28 mouse cellular contexts compared by ENCODE assay signal in the genomic region with DNA sequence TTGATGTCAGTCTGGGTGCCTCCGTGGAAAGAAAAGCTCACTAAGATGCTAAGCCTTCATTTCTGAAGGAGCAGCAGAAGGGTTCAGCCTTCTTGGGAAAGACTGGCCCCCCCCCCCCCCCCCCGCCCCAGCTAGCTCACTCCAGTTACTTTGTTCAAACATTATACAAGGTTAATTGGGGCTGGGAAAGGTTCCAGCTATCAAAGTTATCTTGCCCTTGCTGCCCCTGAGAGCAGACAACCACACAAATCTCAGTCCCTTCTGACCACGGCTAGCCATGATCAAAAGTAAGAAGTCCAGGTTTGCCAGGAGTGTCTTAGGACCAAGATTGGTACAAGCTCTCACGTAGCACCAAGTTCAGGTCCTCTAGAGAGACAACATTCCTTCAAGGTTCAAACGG. TPM values are rescaled to one million over a fixed set of nuclear protein-coding genes. Genes with fewer than 3 reads are reported as not detected.
DNase-seq lines count a peak whose midpoint lies in the region; ATAC-seq and TF ChIP-seq lines count a peak whose summit lies in the region.
"Had no signal": no experiment of that assay in that cellular context is flagged by ENCODE, and none has a peak within 500 bp of the region (broad histone marks: within the 10 kb centered on the region; RNA-seq: fewer than 3 reads in every experiment).

No protein-coding gene starts in this region.

- no peaks in the 10 kb centered on the region for H3K79me2 ChIP-seq in heart, adult 2 months (replicated peaks; ENCODE audit: control insufficient read depth, insufficient read depth, low read length)

- no peak for DNase-seq in heart, adult 2 months
- DNase-seq in heart, embryonic 10.5 days (ENCODE audit: low spot score), result no peak
- DNase-seq in kidney, adult 2 months, result peak; percentile 73
- no peak for DNase-seq in kidney, postnatal 4 days
- peak; percentile 30 for DNase-seq in kidney, postnatal 10 days
- no peak for DNase-seq in embryo, embryonic 10.5 days (ENCODE audit: low spot score)
- DNase-seq: adrenal gland, postnatal 10 days; cerebellum, adult 8-10 months; cerebellum, postnatal 25 days; gastrocnemius, postnatal 10 days; layer of hippocampus, adult 9-11 months; liver, embryonic 13.5 days; lung, adult 18-20 months; lung, postnatal 36 days; right cerebral cortex, adult 18-20 months; spleen, adult 18-20 months; thymus, postnatal 14 days had no signal

- ATAC-seq in heart, embryonic 11.5 days (replicated peaks; ENCODE audit: insufficient number of reproducible peaks, low FRiP score, low TSS enrichment), result no peak
- ATAC-seq in heart, embryonic 16.5 days (replicated peaks; ENCODE audit: extremely low read depth, insufficient read depth, low FRiP score), result no peak
- ATAC-seq: forebrain, embryonic 13.5 days; hindbrain, postnatal 0 days; intestine, embryonic 15.5 days; midbrain, embryonic 16.5 days had no signal

- no peaks in the 10 kb centered on the region for H3K9me3 ChIP-seq in heart, embryonic 11.5 days (replicated peaks; ENCODE audit: control insufficient read depth, low read length)
- H3K9me3 ChIP-seq in heart, embryonic 16.5 days (replicated peaks; ENCODE audit: control insufficient read depth, low read length), result no peaks in the 10 kb centered on the region
- no peaks in the 10 kb centered on the region for H3K9me3 ChIP-seq in heart, embryonic 10.5 days
- H3K9me3 ChIP-seq: forebrain, embryonic 13.5 days; G1E; hindbrain, embryonic 12.5 days; intestine, embryonic 15.5 days; limb, embryonic 10.5 days; limb, embryonic 15.5 days; liver, embryonic 13.5 days had no signal

- TF ChIP-seq CTCF in heart, adult 2 months (IDR thresholded peaks at IDR 0.05), result no peak
- TF ChIP-seq CTCF in kidney, adult 2 months (conservative IDR thresholded peaks at IDR 0.05; ENCODE audit: insufficient read depth, insufficient read length, low read depth, low read length), result no peak

- H3K4me1 ChIP-seq in heart, adult 2 months (ENCODE audit: control insufficient read depth, insufficient read depth, low read length), result peaks cover 5% of the 10 kb centered on the region
- 0 out of 2 replicates have a peak, but pooled peaks cover 5% of the 10 kb centered on the region for H3K4me1 ChIP-seq in heart, embryonic 11.5 days (ENCODE audit: control insufficient read depth, insufficient read depth, low read length)
- H3K4me1 ChIP-seq in heart, embryonic 16.5 days (ENCODE audit: control insufficient read depth, insufficient read depth, low read length), result peaks cover 34% of the 10 kb centered on the region
- H3K4me1 ChIP-seq in heart, embryonic 10.5 days, result peaks cover 22% of the 10 kb centered on the region
- peaks cover 11% of the 10 kb centered on the region; the same call in 1 of the 2 replicates for H3K4me1 ChIP-seq in kidney, adult 2 months (ENCODE audit: control insufficient read depth, insufficient read depth, low read length)
- H3K4me1 ChIP-seq: liver, embryonic 13.5 days had no signal

- H3K4me2 ChIP-seq in heart, embryonic 11.5 days, result no peak overlapping the region
- H3K4me2 ChIP-seq in heart, embryonic 16.5 days (ENCODE audit: low read depth, low read length), result no peak overlapping the region
- H3K4me2 ChIP-seq: forebrain, embryonic 13.5 days; hindbrain, embryonic 12.5 days; intestine, embryonic 15.5 days; limb, embryonic 15.5 days; liver, embryonic 13.5 days; midbrain, embryonic 11.5 days had no signal

- peak overlapping the region; percentile 62 for H3K27ac ChIP-seq in heart, adult 2 months
- no peak overlapping the region for H3K27ac ChIP-seq in heart, embryonic 11.5 days (ENCODE audit: low read depth, low read length)
- peak overlapping the region; percentile 96 for H3K27ac ChIP-seq in heart, embryonic 16.5 days (ENCODE audit: low read length)
- no peak overlapping the region for H3K27ac ChIP-seq in heart, embryonic 10.5 days
- H3K27ac ChIP-seq in kidney, adult 2 months (ENCODE audit: insufficient read depth, low read depth, low read length), result peak overlapping the region; percentile 84
- H3K27ac ChIP-seq: forebrain, embryonic 13.5 days; hindbrain, embryonic 12.5 days; hindbrain, postnatal 0 days; intestine, embryonic 15.5 days; limb, embryonic 10.5 days; limb, embryonic 15.5 days; liver, embryonic 13.5 days had no signal

- intact Hi-C loops in heart, adult 2 months (cut with DNase I), result no loop called here

- no peak for TF ChIP-seq POLR2A in heart, adult 2 months (IDR thresholded peaks at IDR 0.05; ENCODE audit: insufficient read depth, low read depth, low read length)
- no peak for TF ChIP-seq POLR2A in kidney, adult 2 months (IDR thresholded peaks at IDR 0.05; ENCODE audit: low read depth, low read length)

- no peaks in the 10 kb centered on the region for H3K36me3 ChIP-seq in heart, adult 2 months (ENCODE audit: control insufficient read depth, insufficient read depth, low read length)
- H3K36me3 ChIP-seq in heart, embryonic 11.5 days (ENCODE audit: control insufficient read depth, insufficient read depth, low read length), result no peaks in the 10 kb centered on the region
- H3K36me3 ChIP-seq in heart, embryonic 16.5 days (ENCODE audit: control insufficient read depth, insufficient read depth), result no peaks in the 10 kb centered on the region
- no peaks in the 10 kb centered on the region for H3K36me3 ChIP-seq in heart, embryonic 10.5 days
- no peaks in the 10 kb centered on the region for H3K36me3 ChIP-seq in kidney, adult 2 months (ENCODE audit: control insufficient read depth, insufficient read depth, low read length)
- H3K36me3 ChIP-seq: G1E; hindbrain, embryonic 12.5 days; intestine, embryonic 15.5 days; limb, embryonic 10.5 days; limb, embryonic 15.5 days; liver, embryonic 13.5 days had no signal

- WGBS in heart, adult 2 months, result 64% methylated on average over 5 of the region's 5 CpGs
- 69% methylated on average over 5 of the region's 5 CpGs for WGBS in heart, embryonic 11.5 days (ENCODE audit: insufficient replicate concordance)
- WGBS in heart, embryonic 16.5 days, result 49% methylated on average over 5 of the region's 5 CpGs
- WGBS in heart, embryonic 10.5 days, result 67% methylated on average over 5 of the region's 5 CpGs
- 30% methylated on average over 4 of the region's 5 CpGs for WGBS in kidney, adult 2 months

- no peak overlapping the region for H3K9ac ChIP-seq in heart, adult 2 months (ENCODE audit: low read depth, low read length)
- no peak overlapping the region for H3K9ac ChIP-seq in heart, embryonic 11.5 days (ENCODE audit: low read depth, low read length)
- no peak overlapping the region for H3K9ac ChIP-seq in heart, embryonic 16.5 days (ENCODE audit: low read length)
- H3K9ac ChIP-seq: forebrain, embryonic 13.5 days; hindbrain, embryonic 12.5 days; intestine, embryonic 15.5 days; limb, embryonic 15.5 days; liver, embryonic 13.5 days had no signal

- H3K27me3 ChIP-seq in heart, adult 2 months (ENCODE audit: control insufficient read depth, insufficient read depth, low read length), result no peaks in the 10 kb centered on the region
- H3K27me3 ChIP-seq in heart, embryonic 11.5 days (ENCODE audit: control insufficient read depth, insufficient read depth, low read length), result no peaks in the 10 kb centered on the region
- no peaks in the 10 kb centered on the region for H3K27me3 ChIP-seq in heart, embryonic 16.5 days (ENCODE audit: control insufficient read depth, insufficient read depth, low read length)
- H3K27me3 ChIP-seq in heart, embryonic 10.5 days (ENCODE audit: insufficient read depth, poor library complexity, severe bottlenecking), result no peaks in the 10 kb centered on the region; the same call in 1 of the 2 replicates
- no peaks in the 10 kb centered on the region for H3K27me3 ChIP-seq in kidney, adult 2 months (replicated peaks; ENCODE audit: control insufficient read depth, insufficient read depth, low read length)
- H3K27me3 ChIP-seq: forebrain, embryonic 13.5 days; hindbrain, embryonic 12.5 days; intestine, embryonic 15.5 days; limb, embryonic 15.5 days had no signal

- no peak overlapping the region for H3K4me3 ChIP-seq in heart, adult 2 months
- H3K4me3 ChIP-seq in heart, embryonic 11.5 days (ENCODE audit: low read depth, low read length), result no peak overlapping the region
- H3K4me3 ChIP-seq in heart, embryonic 16.5 days (ENCODE audit: low read length), result no peak overlapping the region
- H3K4me3 ChIP-seq in heart, embryonic 10.5 days, result no peak overlapping the region
- no peak overlapping the region for H3K4me3 ChIP-seq in kidney, adult 2 months (ENCODE audit: insufficient read depth, low read depth, low read length)
- H3K4me3 ChIP-seq: forebrain, embryonic 13.5 days; hindbrain, embryonic 12.5 days; intestine, embryonic 15.5 days; limb, embryonic 10.5 days; limb, embryonic 15.5 days; liver, embryonic 13.5 days had no signal

- no peak for TF ChIP-seq EP300 in heart, adult 2 months (IDR thresholded peaks at IDR 0.05; ENCODE audit: insufficient read depth, low read depth, low read length)

RNA-seq across cellular contexts. Expression of a gene that starts 19.6 kb away (rescaled TPM):
- total RNA-seq in heart, adult 2 months (2021), result 10 to 100 TPM; 64.3 to 68.2 TPM
- polyA plus RNA-seq in heart, adult 2 months (2012; rRNA removed), result 22.4 and 32.6 TPM in 2 replicates
- polyA plus RNA-seq in heart, embryonic 11.5 days (2014; fragmentation: Nextera tagmentation; extraction: Ambion mirVana), result 66.9 and 76.1 TPM in 2 replicates
- 69.2 and 76.0 TPM in 2 replicates for polyA plus RNA-seq in heart, embryonic 16.5 days (2015; fragmentation: Nextera tagmentation; extraction: Ambion mirVana)
- polyA plus RNA-seq in heart, embryonic 10.5 days (2016; fragmentation: Nextera tagmentation; extraction: Ambion mirVana), result 71.3 and 83.9 TPM in 2 replicates
- 21.3 and 24.6 TPM in 2 replicates for polyA plus RNA-seq in kidney, adult 2 months (2012; rRNA removed)

RNA-seq across cellular contexts. Expression of a gene that starts 29.0 kb away (rescaled TPM):
- total RNA-seq in heart, adult 2 months (2021), result 10 to 100 TPM; 22.5 to 23.5 TPM
- 16.8 and 26.2 TPM in 2 replicates for polyA plus RNA-seq in heart, adult 2 months (2012; rRNA removed)
- polyA plus RNA-seq in heart, embryonic 11.5 days (2014; fragmentation: Nextera tagmentation; extraction: Ambion mirVana), result 37.5 and 40.8 TPM in 2 replicates
- polyA plus RNA-seq in heart, embryonic 16.5 days (2015; fragmentation: Nextera tagmentation; extraction: Ambion mirVana), result 38.6 and 41.4 TPM in 2 replicates
- 44.8 and 53.3 TPM in 2 replicates for polyA plus RNA-seq in heart, embryonic 10.5 days (2016; fragmentation: Nextera tagmentation; extraction: Ambion mirVana)
- 21.9 and 24.0 TPM in 2 replicates for polyA plus RNA-seq in kidney, adult 2 months (2012; rRNA removed)

Comparison
In these comparisons a context has a peak if more than half of its experiments do, and no peak if none do; other contexts are left out.
1. DNase-seq: peak in kidney, adult 2 months (single experiment) and kidney, postnatal 10 days (single experiment); none in heart, adult 2 months (0 of 2), heart, embryonic 10.5 days (single experiment), kidney, postnatal 4 days (0 of 2) and embryo, embryonic 10.5 days (single experiment).
2. H3K27ac ChIP-seq: peak in heart, adult 2 months (single experiment), heart, embryonic 16.5 days (single experiment) and kidney, adult 2 months (single experiment); none in heart, embryonic 11.5 days (single experiment) and heart, embryonic 10.5 days (single experiment).